Mouse (Mus musculus) liver, adult 2 months (tissue): ENCODE measurements at regions not wholly inside any gene's neighbourhood (a gene's known extent, or its start where the extent isn't known, plus 50 kb on each side); places are given as distances from the start of the nearest gene placed in this dataset.

Experiments used
- CTCF ChIP-seq: fragments of 200-500 bp; IDR thresholded peaks from 2 replicates; pipeline ENCODE4 v1.5.1; 2011; ENCODE audit warnings: low read depth, low read length, control low read depth
- POLR2A ChIP-seq: fragments of 200-500 bp; IDR thresholded peaks from 2 replicates; pipeline ENCODE4 v1.6.1; 2011; ENCODE audit warnings: low read length, control low read depth; ENCODE audit not compliant: insufficient read depth; ENCODE audit errors: extremely low read depth

- TF ChIP-seq CTCF, result no peak
- no peak for TF ChIP-seq POLR2A
Measured at GRCm38 (mm10) chr6:108721557-108721956, 61.1 kb downstream of the Bhlhe40 start.
